Mouse (Mus musculus) CD4-positive, CD25-positive, alpha-beta regulatory T cell, adult 2 months (primary cell): ENCODE measurements around the gene Rnf181.
A peak's percentile ranks its signal among the peaks of the same experiment; 100 is the strongest.

Source experiments
- DNase-seq: peaks from one replicate; pipeline ENCODE4 v3.0.0-alpha.2; 2012; ENCODE audit warnings: low read depth, low spot score

Rnf181 gene

DNA sequence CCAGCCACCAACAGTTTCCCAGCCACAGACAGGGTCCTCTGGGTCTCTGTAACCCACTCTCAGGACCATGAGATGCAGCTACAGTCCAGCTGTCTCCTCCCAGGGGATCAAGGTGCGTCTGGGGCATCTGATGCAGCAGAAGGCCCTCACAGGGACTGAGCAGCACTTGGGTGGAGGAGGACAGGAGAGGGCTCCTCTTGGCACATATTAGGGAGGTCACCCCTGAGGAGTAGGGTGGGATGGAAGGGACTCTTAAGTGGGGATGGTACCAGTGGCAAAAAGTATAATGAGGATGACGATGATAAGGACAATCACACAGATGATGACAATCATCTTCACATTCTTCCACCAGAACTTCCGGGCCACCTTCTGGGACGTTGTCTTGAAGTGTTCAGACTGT, 18.5 kb upstream of the Rnf181 start:
- no peak for DNase-seq

DNA sequence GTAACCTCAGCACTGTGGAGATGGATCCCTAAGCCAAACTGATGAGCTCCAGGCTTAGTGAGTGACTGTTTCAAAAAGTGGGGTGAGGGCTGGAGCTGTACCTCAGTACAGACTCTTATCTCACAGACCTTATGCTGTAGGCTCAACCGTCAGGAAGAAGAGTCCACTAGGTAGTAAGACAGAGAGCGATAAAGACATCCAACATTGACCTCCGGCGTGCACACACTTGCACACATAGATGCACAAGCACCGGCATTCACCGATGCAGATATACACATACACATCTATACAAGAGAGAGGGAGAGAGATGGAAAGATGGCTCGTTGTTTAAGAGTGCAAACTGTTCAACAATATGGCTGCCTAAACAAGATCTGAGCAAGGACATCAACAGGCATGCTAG, 17.2 kb upstream of the Rnf181 start:
- no peak for DNase-seq

DNA sequence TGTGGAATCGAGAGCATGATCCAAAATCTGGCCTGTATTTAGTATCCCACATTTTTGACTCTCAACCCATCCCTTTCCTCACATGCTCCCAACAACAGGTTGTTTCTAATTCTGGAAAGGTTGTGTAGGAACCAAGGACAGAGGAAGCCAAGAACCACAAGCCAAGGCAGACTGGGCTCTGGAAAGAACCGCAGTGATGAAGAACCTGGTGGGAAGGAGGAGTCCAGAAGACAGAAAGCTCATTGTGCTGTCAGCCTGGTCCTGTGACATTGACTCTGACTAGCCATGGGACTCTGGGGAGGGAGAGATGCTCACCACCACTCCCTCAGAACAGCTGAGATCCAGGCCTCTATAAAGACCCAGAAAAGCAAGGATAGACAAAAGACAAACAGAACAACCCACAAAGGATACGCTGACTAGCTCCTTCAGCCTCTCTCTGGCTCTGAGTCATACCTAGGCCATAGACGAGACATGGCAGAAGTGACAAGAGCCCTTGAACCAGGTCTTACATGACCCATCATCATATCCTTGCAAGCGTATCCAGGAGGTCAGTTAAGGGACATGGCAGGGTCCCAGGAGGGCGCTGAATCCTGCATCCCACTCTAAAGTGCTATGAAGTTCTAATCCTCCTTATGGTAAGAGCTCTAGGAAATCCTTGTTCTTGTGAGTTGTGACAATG, 16.5 kb upstream of the Rnf181 start:
- DNase-seq, result no peak

DNA sequence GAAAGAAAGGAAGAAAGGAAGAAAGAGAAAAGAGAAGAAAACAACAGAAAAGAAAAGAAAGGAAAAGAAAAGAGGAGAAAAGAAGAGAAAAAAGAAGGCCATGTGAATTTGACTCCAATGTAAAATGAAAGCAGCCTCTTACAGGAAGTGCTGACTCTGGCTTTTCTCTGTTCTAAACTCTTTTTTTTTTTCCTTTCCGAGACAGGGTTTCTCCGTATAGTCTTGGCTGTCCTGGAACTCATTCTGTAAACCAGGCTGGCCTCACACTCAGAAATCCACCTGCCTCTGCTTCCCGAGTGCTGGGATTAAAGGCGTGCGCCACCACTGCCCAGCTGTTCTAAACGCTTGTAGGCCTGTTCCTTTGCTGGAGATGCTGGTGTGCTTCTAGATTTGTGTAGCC, 15.7 kb upstream of the Rnf181 start:
- peak; percentile 46 for DNase-seq

DNA sequence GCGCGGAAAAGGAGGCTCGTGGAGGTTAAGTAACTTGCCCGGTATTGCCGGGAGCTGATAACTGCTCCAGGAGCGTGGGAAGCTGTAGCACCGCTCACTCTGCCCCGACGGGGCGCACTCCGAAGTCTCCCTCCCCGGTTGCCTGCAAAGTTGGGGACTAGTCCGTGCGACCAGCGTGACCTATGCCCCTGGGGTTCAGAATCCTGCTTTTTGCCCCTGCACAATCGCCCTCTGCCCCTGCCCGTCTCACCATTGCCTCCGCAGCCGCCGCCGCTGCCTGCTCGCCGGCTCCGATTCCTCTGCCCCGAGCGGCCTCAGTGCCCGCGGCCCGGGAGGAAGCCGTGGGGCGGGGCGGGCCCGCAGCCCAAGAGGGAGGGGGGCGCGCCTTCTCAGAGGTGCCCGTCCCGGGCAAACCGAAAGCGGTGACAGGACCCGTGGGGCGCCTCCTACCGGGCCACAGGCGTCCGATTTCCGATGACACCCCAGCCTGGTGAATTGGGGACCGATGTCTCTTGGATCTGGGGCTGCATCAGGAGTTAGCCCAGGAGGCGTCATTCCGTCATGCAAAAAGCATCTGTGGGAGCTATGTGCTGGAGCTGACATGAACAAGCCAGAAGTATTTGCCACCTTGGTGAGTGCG, 13.5 kb upstream of the Rnf181 start, which contains the start of gene Vamp5:
Vamp5 (minus strand) TSS at position 338 of the 640 bp plus-strand sequence.
- DNase-seq, result peak; percentile 93

DNA sequence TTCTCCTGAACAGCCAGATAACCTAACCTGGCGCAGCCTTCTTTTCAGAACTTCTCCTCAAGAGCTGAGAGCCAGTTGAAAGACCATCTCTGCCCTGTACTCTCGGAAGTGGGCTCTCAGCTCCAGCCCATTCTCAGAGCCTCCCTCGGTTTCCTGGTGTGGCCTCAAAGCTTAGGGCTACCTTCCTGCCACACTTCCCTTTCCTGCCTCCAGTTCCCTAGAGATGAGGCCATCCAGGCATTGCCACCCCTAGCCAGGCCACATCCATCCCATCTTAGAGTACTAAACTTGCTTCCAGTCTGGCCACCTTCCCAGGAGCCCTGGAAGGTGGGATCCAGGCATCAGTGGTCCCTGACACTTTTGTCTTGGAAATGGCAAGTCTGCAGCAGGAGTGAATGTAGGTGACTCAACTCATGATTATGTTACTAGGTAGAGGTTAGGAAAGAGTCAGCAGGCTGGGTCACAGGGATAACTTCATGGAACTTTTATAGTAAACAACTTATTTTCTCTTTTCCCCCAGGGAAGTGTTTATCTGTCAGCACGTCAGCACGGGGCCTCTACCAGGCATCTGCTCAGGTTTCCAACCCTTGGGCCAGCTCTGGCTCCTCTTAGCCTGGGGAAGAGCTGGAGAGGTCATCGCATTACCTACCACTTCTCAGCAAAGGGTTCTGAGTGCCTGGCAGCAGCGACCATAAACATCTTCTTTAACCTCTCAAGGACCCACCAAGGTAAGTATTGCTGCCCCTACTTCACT, 12.8 kb upstream of the Rnf181 start:
- no peak for DNase-seq

DNA sequence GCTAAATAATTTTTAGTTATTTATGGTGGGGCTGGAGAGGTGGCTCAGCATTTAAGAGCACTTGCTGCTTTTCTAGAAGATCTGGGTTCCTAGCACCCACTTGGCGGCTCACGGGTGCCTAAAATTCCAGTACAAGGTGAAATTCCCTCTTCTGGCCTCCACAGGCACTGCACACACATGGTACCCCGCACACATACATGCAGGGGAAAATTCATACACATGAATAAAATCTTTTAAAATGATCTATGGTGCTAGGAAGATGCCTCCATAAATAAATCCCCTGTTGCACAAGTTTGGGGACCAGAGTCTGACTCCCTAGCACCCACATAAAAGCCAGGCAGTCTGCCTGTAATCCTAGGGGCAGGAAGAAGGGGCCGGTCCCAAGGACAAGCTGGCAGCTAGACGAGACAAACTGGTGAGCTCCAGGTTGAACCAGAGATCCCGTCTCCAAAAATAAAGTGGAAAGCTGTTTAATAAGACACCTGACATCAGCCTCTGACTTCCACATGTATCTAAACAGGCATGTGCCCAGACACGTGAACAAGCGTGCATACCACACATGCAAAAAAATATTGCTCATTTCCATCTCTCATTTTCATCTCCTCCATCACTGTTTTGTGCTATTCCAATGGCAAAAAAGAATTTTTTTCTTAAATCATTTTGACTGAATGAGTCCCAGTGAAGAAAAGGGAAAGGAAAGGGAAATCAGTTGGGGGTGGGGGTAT, 11.9 kb upstream of the Rnf181 start:
- no peak for DNase-seq

DNA sequence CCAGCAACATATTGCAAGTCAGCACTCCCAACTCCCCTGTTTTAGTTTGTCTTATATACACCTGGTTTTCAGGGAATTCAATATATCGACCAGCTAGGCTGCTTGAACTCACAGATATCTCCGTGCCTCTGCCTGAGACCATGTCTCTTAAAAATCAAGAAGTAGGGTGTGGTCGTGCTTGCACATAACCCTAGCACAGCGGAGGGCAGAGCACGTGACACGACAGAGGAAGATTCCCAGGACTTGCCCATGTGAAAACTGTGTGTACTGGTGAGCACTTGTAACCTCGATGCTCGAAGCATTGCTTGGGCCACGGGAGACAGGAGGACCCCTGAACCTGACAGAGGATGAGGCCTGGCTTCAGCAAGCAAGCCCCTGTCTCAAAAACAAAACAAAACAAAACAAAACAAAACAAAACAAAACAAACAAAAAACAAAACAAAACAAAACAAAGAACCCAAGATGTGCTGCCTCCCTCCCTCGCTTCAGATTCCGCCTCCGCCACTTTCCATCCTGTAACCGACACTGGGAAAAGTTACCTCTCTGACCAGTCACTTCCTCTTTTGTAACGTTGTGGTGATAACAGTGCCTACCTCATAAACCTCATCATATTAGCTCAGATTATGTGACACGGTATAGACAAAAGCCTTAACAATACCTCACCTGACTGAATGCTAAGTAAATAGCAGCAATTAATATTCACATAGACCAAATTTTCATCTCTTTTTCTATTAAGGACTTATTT, 8.2 kb upstream of the Rnf181 start:
- DNase-seq, result peak; percentile 56

DNA sequence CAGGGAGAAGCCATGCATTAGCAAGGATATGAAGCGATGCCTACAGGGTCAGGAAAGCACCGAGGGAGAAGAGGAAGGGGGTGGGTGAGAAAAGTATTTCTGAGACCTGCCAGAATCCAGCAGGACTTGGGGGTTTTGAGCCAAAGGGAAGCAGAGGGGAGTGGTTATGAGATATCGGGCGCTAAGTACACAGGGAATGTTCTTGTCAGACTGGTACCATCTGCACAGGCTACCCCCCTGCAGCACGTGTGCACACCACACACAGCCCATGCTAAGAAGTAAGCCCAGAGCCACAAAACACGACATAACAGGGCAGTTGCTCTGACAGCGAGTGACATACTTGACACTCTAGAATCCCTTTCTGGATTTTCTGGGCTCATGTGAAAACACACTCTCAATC, 7.5 kb upstream of the Rnf181 start:
- no peak for DNase-seq

DNA sequence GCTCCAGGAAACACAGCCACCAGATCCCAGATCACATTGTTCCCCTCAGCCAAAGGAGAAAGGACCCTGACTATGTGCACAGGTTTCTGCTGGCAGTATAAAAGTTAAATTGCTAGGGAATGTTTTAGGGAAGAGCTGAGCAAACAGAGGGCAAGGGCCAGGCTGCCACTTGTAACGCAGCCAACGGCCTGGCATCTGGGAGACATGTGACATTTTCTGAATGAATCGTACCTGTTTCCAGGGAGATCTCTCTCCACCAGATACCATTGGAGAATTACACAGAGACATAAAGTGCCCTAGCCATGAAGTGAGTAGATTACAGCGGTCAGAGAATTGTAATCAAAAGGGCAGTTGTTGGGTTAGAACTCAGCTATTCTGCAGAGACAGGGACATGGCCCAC, 6.4 kb upstream of the Rnf181 start:
- no peak for DNase-seq

DNA sequence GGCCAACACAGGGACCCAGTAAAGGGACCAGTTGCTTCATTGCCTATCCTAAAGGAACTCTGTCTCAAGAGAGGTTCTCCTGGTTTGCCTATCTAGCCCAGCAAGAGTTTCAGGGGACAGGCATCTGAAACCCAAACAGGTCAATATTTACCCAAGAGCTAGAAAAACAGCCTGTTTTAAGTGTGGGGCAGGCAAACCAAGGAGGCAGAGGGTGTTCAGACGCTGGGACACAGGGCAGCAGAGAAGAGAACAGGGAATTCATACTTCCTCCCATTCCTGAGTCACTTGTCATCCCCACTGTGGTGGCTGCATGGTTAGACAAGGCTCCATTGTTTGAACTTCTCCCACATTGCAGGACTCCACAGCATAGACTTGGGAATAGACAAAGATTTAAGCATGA, 4.8 kb upstream of the Rnf181 start:
- DNase-seq, result no peak

DNA sequence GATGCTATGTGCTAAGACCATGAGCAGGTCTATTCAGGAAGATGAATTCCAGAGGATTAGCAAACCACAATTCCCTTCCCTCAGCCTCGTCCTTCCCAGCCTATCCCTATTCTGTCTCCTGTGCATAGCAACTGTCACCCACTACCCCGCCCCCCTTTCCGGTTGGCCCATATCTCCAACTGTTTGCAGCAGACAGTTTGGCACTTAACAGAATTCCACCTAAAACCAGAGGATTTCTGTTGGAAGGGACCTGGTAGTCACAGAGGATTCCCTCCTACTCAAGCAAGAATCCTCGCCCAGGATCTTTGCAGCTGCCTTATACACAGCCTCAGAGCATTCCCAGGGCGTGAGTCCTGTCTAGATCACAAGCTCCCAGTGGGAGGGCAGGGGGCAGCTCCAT, 4.4 kb upstream of the Rnf181 start:
- DNase-seq, result no peak

DNA sequence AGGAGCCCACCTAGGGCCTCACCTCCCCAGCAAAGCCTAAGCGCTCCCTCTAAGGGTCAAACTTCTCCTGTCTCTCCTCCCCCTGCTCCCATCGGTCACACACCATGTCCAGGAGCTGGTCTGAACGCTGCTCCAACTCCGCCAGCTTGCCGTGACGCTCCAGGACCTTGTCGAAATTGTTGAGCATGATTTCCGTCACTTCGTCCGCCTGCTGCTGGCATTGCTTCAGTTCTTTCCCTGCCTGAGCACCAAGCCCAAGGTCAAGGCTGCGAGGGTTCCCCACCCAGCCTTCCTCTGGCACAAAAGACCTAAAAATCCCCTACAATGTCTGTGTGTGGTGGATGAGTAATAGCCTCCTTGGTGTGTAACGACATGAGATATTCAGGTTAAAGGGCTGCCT, 3.3 kb upstream of the Rnf181 start:
- DNase-seq, result no peak

DNA sequence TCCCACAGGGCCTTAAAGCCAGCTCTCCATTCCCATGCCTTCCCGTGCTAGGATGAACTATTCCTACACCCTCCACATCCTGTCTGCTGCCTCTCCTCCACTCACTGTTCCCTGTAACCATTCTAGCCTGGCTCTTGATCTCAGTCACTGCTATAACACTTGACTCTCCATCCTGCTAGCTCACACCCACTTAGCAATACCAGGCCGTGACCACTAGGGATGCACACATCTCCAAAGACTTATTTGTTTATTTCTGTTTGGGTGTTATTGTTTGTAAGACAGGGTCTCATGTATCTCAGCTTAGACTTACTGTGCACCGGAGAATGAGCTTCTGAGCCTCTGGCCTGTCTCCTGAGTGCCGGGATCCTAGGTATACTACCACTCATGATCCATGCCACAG, 2.8 kb upstream of the Rnf181 start:
- DNase-seq, result no peak

DNA sequence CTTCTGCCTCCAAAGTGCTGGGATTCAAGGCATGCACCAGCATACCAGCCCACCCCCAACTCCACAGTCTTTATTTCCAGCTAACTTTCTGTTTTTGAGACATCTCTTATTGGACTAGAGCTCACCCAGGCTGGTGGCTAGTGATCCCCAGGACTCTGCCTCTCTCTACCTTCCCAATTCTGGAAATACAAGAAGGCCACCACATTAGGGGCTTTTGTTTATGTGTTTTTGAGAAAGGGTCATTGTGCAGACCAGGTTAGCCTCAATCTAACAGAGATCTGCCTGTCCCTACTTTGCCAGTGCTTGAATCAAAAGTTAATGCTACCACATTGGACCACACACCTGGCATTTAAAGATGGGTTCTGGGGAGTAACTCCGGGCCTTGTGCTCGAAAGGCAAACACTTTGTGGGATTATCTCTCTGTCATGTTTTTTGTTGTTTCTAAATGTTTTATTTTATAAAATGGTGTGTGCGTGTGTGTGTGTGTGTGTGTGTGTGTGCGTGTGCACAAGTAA, 761 bp upstream of the Rnf181 start:
- DNase-seq, result no peak

DNA sequence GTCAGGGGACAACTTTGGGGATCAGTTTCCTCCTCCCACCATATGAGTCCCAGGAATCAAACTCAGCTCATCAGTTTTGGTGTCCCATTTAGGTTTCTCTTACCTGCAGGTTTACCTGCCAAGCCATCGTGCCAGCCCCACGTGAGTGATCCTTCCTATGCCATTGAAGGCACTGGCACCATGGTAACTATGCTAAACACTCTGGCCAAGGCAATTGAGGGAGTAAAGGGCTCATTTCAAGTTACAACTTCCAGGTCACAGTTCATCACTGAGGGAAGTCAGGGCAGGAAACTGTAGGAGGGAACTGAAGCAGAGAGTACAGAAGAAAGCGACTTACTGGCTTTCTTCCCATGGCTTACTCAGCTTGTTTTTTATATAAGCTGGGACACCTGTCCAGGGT, 452 bp downstream of the Rnf181 start:
- no peak for DNase-seq

DNA sequence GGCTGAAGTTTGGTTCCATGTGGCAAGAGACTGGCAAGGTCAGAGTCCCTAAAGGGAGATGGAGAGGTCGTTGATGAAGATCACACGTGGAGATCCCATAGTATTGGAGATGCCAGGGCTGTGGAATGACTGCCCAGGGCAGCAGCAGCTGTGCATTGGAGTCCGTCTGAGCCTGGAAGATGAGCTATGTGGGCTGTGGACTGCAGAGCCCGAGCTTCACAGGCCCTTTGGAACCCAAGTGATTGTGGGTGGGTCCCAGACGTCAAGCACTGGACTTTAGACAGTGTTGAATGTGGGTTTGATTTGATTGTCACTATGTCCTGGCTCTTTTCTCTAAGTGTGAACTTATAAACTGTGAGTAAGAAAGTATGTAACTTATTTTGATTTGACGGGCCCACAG, 1.8 kb downstream of the Rnf181 start:
- DNase-seq, result no peak

DNA sequence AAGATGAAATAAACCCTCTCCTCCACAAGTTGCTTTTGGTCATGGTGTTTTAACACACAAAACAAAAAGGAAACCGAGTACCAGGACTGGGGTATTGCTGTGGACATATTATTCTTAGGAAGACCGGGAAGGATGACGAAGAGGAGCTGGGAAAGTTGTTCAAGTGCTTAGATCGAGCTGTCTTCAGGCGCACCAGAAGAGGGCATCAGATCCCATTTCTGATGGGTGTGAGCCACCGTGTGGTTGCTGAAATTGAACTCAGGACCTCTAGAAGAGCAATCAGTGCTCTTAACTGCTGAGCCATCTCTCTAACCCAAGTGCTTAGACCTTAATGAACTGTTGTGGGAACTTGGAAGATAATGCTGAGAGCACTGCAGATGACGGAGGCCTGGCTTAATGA, 2.7 kb downstream of the Rnf181 start:
- DNase-seq, result no peak

DNA sequence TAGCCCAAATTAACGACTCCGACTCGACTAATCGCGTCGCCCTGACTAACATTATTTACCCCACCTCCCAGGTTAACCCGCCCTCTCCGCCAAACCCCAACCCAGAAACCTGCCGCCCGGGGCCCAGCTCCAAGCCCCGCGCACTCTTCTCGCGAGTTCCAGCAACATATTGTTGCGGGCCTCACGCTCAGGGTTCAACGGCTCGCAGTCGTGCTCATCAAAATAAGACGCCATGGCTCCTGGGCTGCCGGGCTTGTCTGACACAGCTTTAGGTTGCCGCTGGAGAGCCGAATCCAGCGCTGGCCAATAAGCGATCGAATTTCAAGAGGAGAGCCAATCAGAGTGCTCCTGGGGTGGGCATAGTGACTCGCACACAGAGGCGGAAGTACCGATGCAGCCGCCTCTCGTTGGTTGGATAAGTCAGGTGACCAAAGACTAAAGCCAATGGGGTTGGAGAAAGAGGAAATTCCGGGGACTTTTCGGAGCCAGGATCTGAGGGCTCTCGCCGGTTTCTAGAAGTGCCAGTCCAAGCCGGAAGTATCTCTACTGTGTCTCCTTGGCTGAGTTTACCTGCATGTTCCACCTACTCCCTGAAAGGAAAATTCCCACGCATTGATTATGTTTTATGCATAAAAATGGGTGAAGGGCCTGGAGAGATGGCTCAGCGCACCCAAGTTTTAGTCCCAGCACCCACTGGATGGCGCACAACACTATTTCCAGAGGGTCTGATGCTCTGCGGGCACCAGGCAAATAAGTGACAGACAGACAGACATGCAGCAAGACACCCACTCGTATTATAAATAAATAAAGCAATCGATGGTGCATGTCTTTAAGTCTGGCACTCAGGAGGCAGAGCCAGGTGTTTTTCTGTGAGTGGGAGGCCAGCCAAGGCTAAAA, 4.4 kb downstream of the Rnf181 start:
- peak; percentile 97 for DNase-seq

DNA sequence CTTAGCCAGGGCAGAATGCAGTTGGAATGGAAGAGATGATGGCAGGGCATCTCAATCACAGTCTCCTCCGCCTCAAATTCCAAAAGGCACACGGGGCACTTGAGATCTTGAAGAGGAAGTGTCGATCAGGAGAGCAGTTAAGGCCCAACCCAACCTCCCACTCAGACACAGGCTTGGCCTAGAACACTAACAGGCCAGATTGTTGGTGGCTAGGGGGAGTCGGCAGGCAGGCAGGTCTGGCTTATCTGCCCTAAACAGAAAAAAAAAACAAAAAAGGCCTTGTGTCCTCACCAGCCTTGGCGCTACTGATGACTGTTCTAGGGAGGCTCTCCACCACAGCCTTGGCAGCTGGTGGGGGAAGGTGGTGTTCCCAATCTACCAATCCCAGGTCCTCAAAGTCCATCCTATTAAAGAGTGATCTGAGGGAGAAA, 5.6 kb downstream of the Rnf181 start:
- DNase-seq, result no peak
